Mouse (Mus musculus): ENCODE measurements around the gene Inafm1. TPM values are rescaled to one million over a fixed set of nuclear protein-coding genes. Genes with fewer than 3 reads are reported as not detected.

The Inafm1 gene
- 30.0 and 39.3 TPM in 2 replicates for polyA plus RNA-seq (2015; fragmentation: Nextera tagmentation; extraction: Ambion mirVana)

DNA sequence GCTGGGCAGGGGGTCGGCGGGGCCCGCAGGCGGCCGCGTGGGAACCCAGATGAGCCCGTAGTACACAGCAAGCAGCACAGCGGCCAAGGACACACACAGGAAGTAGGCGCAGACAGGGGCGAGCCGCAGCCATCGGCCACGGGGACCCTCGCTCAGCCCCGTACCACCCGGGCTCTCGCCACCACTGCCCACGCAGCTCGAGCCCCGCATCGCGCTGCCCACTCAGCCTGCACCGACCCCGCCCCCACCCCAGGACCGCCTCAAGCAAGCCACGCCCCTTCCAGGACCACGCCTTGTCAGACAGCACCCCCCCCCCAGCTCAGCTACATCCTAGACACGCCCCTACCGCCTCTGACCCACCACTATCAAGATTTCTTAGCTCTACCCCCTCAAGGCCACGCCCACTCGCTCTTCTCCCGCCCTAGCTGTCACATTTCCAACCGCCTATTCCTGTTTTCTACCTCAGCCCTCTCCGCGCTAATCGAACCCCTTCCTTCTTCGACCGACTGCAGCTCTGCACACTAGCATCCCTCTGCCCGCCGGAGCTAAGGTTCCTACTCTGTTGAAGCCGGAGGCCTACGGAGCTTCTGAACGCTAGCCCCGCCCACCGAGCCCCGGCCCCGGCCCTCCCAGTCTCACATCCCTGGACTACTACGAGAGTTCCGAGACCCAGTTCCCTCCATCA is at the start of gene Inafm1:
Gene Inafm1, minus strand, starts transcription at position 537 of the 685 bp plus-strand sequence.
- peak within 1 kb of the TSS; percentile 88 for H3K4me2 ChIP-seq

DNA sequence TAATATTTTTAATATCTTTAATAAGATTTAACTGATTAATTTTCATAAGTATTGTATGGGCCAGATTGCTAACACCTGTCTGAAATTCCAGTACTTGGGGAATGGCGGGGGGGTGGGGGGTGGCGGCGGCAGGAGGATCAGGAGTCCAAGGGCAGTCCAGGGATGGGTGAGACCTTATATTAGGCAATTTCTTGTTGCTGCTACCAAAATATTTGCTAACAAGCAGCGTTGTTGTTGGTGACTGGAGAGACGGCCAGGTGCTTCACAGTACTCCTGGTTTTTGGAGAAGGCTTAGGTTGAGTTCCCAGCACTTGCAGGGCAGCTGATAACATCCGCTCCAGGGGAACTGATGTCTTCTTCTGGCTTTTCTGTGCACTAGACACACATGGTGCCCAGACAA is 47.1 kb upstream of the Inafm1 start:
- Histone ChIP-seq H3K4me2 (no peak overlapping the region), H3K36me3 (peaks cover 14% of the 10 kb centered on the region), H3K27ac (replicated peaks) (no peak overlapping the region), H3K4me1 (replicated peaks) (no peaks in the 10 kb centered on the region), H3K4me3 (no peak overlapping the region), H3K9ac (no peak overlapping the region), H3K27me3 (no peaks in the 10 kb centered on the region), H3K9me3 (no peaks in the 10 kb centered on the region)
- 91% methylated on average over 6 of the region's 6 CpGs for WGBS
- ATAC-seq (ENCODE audit: low read depth), result no peak

More for the DNA sequence above, at the start of gene Inafm1:
- peak; percentile 89 for ATAC-seq (ENCODE audit: low read depth)
- Histone ChIP-seq H3K9me3 (no peaks in the 10 kb centered on the region), H3K27ac (replicated peaks) (peak within 1 kb of the TSS; percentile 95), H3K9ac (peak within 1 kb of the TSS; percentile 92), H3K36me3 (peaks cover 37% of the 10 kb centered on the region), H3K4me1 (replicated peaks) (peaks cover 32% of the 10 kb centered on the region), H3K4me3 (peak within 1 kb of the TSS; percentile 76), H3K27me3 (no peaks in the 10 kb centered on the region)
- 1% methylated on average over 46 of the region's 49 CpGs for WGBS

DNA sequence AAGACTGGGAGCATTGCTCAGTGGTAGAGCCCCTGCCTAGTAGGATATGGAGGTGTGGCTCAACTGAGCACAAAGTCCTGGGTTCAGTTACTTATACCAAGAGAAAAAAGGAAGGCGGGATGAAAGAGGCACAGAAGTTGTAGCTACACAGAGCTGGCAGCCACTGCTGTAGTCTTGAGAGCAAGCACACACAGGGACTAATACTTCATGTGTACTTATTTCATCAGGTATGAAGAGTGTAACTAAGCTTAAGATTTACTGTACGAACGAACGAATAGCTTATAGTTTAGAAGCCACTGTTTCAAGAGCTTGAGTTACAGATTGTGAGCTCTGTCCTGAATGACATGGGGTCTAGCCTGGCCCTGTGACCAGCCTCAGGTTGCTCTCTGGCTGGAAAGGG is 45.8 kb upstream of the Inafm1 start:
- Histone ChIP-seq H3K27me3 (no peaks in the 10 kb centered on the region), H3K9me3 (no peaks in the 10 kb centered on the region), H3K4me2 (no peak overlapping the region), H3K4me1 (replicated peaks) (peaks cover 7% of the 10 kb centered on the region), H3K4me3 (no peak overlapping the region), H3K27ac (replicated peaks) (no peak overlapping the region), H3K36me3 (peaks cover 14% of the 10 kb centered on the region), H3K9ac (no peak overlapping the region)
- 95% methylated on average over 4 of the region's 4 CpGs for WGBS
- ATAC-seq (ENCODE audit: low read depth), result no peak

DNA sequence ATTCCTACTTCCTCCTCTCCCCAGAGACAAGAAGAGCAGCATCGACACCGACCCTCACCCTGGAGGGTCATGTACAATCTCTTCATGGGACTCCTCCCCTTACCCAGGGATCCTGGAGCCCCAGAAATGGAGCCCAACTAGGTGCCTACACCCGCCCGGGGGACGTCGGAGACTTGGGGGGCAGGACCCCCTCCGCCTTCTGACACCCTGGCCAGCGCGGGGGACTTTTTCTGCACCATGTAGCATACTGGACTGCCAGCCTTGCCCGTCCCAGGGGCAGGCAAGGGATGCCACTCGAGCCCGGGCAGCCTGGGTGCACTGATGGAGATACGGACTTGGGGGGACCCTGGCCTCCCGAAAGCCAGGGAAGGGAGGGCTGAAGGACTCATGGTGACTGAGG is 43.7 kb upstream of the Inafm1 start:
- 81% methylated on average over 14 of the region's 14 CpGs for WGBS
- Histone ChIP-seq H3K36me3 (peaks cover 14% of the 10 kb centered on the region), H3K9me3 (no peaks in the 10 kb centered on the region), H3K9ac (no peak overlapping the region), H3K27ac (replicated peaks) (no peak overlapping the region), H3K27me3 (no peaks in the 10 kb centered on the region), H3K4me1 (replicated peaks) (peaks cover 26% of the 10 kb centered on the region), H3K4me3 (no peak overlapping the region), H3K4me2 (no peak overlapping the region)
- ATAC-seq (ENCODE audit: low read depth), result no peak

DNA sequence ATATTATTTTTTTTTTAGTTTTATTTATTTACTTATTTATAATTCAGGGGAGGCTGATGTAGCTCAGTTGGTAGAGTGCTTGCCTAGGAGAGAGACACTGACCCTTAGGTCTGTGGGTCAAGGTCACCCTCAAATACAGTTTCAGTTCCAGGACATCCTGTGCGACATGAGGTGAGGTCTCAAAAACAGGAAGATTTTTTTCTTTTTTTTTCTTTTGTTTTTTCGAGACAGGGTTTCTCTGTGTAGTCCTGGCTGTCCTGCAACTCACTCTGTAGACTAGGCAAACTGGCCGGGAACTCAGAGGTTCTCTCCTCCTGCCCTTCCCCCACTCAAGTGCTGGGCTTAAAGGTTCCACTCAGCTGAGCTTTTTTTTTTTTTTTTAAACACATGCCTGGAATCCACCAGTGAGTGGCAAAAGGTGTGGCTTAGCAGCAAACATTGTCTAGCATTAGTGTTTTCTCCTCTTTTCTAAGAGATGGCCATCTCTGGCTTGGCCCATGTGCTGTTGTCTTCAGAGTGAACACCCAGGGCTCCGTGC is 41.9 kb upstream of the Inafm1 start:
- H3K9ac ChIP-seq, result no peak overlapping the region
- WGBS, result 68% methylated on average over 4 of the region's 4 CpGs

DNA sequence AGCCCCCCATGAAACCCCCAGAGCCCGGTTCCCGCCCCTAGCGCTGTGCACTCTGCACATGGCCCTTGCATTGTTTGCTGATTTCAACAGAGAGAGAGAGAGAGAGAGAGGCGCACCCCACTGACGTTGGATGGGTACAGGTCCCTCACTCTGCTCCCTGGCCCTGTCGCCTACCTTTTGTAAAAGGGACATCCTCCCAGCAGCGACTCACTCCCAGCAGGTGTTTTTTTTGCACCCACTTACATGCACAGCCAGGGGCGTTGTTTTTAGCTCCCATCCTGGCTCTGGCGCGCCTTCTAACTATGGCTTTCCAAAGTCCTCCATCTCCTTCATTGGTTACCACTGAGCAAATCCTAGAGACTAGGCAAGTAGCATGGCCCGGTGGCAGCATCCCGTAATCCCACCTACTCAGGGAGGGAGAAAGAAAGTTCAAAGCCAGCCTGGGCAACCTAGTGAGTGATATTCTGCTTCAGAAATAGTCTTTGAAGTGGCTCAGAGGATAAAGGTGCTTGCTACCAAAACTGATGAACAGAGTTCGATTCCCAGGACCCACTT is 40.9 kb upstream of the Inafm1 start:
- Histone ChIP-seq H3K27me3 (no peaks in the 10 kb centered on the region), H3K4me3 (peak overlapping the region; percentile 69), H3K36me3 (peaks cover 14% of the 10 kb centered on the region), H3K9ac (peak overlapping the region; percentile 93), H3K27ac (replicated peaks) (peak overlapping the region; percentile 97), H3K4me1 (replicated peaks) (peaks cover 54% of the 10 kb centered on the region), H3K9me3 (no peaks in the 10 kb centered on the region), H3K4me2 (peak overlapping the region; percentile 96)
- peak; percentile 9 for ATAC-seq (ENCODE audit: low read depth)
- WGBS, result 10% methylated on average over 13 of the region's 13 CpGs

More for the DNA sequence above, 41.9 kb upstream of the Inafm1 start:
- Histone ChIP-seq H3K4me1 (replicated peaks) (peaks cover 44% of the 10 kb centered on the region), H3K4me3 (no peak overlapping the region), H3K9me3 (no peaks in the 10 kb centered on the region), H3K27me3 (no peaks in the 10 kb centered on the region), H3K4me2 (no peak overlapping the region), H3K27ac (replicated peaks) (no peak overlapping the region), H3K36me3 (peaks cover 14% of the 10 kb centered on the region)
- ATAC-seq (ENCODE audit: low read depth), result no peak

DNA sequence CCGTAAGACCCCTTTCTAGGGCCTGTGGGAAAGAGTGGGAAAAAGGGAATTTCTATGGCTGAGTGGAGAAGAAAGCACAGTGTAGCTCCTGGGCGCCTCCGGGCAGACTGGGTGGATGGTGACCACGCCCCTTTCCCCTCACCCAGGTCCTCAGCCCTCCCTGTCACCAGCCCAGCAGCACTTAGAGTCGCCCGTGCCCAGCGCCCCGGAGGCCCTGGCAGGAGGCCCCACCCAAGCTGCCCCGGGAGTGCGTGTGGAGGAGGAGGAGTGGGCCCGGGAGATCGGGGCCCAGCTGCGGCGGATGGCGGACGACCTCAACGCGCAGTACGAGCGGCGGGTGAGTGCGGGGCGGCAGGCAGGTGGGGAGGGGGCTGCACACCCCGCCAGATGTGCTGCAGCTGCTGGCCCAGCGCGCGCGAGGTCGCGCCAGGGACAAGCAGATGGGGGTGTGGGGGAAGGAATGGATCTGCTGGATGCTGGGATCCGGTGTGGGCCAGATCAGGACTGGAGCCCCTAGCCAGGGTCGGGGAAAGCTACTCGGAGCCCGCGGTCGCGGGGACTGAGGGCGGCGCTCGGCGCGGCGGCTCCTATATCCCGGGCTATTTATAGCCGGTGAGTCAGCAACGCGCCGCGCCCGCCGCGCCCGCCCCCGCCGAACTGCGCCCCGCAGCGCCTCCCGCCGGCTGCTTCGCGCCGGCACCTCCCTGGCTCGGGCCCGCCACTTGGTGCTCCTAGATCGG is 40.2 kb upstream of the Inafm1 start:
- peak overlapping the region; percentile 93 for H3K9ac ChIP-seq
- peaks cover 60% of the 10 kb centered on the region for H3K4me1 ChIP-seq (replicated peaks)
- peak; percentile 60 for ATAC-seq (ENCODE audit: low read depth)
- H3K4me3 ChIP-seq, result peak overlapping the region; percentile 69
- WGBS, result under 1% methylated on average over 54 of the region's 66 CpGs
- H3K9me3 ChIP-seq, result no peaks in the 10 kb centered on the region
- H3K27me3 ChIP-seq, result no peaks in the 10 kb centered on the region
- H3K4me2 ChIP-seq, result peak overlapping the region; percentile 96
- peaks cover 14% of the 10 kb centered on the region for H3K36me3 ChIP-seq
- peak overlapping the region; percentile 97 for H3K27ac ChIP-seq (replicated peaks)

DNA sequence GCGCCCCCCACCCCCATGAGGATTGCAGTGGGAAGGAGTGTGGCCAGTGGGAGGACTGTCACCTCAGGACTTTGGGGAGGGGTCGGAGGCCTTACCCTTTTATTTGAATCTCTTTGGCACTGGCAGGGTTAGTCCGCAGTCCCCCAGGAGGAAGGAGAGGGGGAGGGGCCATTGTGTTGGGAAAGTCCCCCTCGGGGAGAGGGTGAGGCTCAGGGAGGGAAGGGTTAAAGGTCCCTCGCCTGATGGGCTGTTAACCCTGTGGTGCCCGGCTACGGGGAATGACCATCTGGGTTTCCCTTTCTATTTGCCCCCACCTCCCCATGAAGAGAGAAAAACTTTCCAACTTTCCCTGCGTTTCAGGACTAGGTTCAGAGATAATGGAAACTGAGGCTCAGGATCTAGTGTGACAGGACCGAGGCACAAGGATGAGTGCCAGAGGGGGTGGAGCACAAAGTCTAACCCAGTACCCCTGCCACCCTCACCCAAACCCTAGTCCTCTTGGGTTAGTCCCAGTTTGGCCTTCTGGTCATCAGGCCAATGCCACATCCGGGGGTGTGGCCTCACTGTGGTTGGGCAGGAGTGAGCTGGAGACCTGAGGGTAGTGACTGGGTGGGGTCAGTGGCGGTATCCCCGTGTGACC is 39.4 kb upstream of the Inafm1 start:
- peaks cover 13% of the 10 kb centered on the region for H3K36me3 ChIP-seq
- peak overlapping the region; percentile 93 for H3K9ac ChIP-seq
- WGBS, result 0% methylated on average over 12 of the region's 12 CpGs
- H3K4me3 ChIP-seq, result peak overlapping the region; percentile 69
- peaks cover 63% of the 10 kb centered on the region for H3K4me1 ChIP-seq (replicated peaks)
- H3K27me3 ChIP-seq, result no peaks in the 10 kb centered on the region
- peak overlapping the region; percentile 97 for H3K27ac ChIP-seq (replicated peaks)
- no peaks in the 10 kb centered on the region for H3K9me3 ChIP-seq
- ATAC-seq (ENCODE audit: low read depth), result 0 out of 2 replicates have a peak, but pooled peaks have one; percentile 4
- H3K4me2 ChIP-seq, result peak overlapping the region; percentile 96

DNA sequence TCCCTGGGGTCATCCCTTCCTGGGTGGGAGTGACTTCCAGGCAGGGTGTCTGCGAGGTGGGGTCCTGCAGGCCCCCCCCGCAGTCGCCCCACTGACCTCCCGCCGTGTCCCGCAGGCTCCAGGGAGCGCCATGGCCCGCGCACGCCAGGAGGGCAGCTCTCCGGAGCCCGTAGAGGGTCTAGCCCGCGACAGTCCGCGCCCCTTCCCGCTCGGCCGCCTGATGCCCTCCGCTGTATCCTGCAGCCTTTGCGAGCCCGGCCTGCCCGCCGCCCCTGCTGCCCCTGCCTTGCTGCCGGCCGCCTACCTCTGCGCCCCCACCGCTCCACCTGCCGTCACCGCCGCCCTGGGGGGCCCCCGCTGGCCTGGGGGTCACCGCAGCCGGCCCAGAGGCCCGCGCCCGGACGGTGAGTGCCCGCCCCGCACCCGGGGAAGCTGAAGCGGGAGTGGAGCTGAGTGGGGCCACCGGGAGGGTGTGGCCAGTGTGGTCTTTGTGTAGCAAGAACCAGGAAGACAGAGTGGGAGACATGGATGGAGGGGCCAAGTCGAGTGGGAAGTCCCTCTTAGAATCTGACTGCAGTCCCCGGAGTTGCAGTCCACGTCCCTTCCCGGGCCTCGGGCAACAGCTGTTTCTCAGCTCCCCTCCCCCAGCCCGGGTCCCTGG is 38.7 kb upstream of the Inafm1 start:
- H3K4me3 ChIP-seq, result peak overlapping the region; percentile 69
- H3K27me3 ChIP-seq, result no peaks in the 10 kb centered on the region
- no peaks in the 10 kb centered on the region for H3K9me3 ChIP-seq
- peaks cover 7% of the 10 kb centered on the region for H3K36me3 ChIP-seq
- peak overlapping the region; percentile 97 for H3K27ac ChIP-seq (replicated peaks)
- peak overlapping the region; percentile 96 for H3K4me2 ChIP-seq
- no peak for ATAC-seq (ENCODE audit: low read depth)
- under 1% methylated on average over 49 of the region's 49 CpGs for WGBS
- H3K9ac ChIP-seq, result peak overlapping the region; percentile 93
- H3K4me1 ChIP-seq (replicated peaks), result peaks cover 63% of the 10 kb centered on the region

DNA sequence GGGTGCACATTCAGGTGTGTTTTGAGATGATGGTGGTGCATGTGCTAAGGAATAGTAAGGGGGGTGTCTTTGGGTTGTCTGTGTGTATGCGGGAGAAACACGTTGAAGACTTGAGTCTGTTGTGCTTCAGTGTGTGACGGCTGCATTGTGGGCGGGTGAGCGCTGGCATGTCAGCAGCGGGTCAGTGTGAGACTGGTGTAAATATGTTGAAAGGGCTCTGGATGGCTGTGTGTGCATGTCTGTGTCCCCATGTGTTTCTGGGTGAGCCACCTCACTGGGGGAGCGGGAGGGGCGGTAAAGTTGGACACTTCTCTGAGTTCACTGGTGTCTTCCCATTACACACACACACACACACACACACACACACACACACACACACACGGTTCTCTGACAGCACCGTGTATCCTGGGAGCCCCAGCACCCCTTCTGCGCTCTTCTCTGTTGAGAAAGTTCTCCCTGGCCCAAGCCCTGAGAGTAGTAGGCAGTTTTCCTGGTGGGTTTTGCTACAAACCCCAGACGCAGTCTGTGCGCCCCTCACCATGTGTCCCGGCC is 38.1 kb upstream of the Inafm1 start:
- 2% methylated on average over 13 of the region's 14 CpGs for WGBS
- peak overlapping the region; percentile 97 for H3K27ac ChIP-seq (replicated peaks)
- peaks cover 63% of the 10 kb centered on the region for H3K4me1 ChIP-seq (replicated peaks)
- peak overlapping the region; percentile 93 for H3K9ac ChIP-seq
- no peaks in the 10 kb centered on the region for H3K27me3 ChIP-seq
- no peak for ATAC-seq (ENCODE audit: low read depth)
- peaks cover 2% of the 10 kb centered on the region; the same call in 1 of the 2 replicates for H3K36me3 ChIP-seq
- H3K4me2 ChIP-seq, result peak overlapping the region; percentile 96
- H3K9me3 ChIP-seq, result no peaks in the 10 kb centered on the region
- peak overlapping the region; percentile 69 for H3K4me3 ChIP-seq

Measured in neural tube, embryonic 13.5 days (tissue).